Mouse (Mus musculus) lung, postnatal 0 days (tissue): ENCODE results near the gene Dcaf12l1. TPM values are rescaled to one million over a fixed set of nuclear protein-coding genes. Genes with fewer than 3 reads are reported as not detected.
"Not testable (repeated sequence)": the region's sequence is repeated elsewhere in the genome, so short reads cannot be mapped to it uniquely, and the experiment has no call there.

Source experiments
- ATAC-seq: fragments of 200-750 bp; cut with Nextera tagmentation; 2 replicates; pipeline ENCODE4 v1.8.0; 2017; ENCODE audit warnings: moderate library complexity
- DNase-seq: peaks from one replicate; pipeline ENCODE4 v3.0.0-alpha.2; 2016; ENCODE audit warnings: low spot score
- H3K27ac ChIP-seq: fragments of 300-500 bp; sonication (generic); 2 replicates; pipeline ENCODE4 v1.5.1; 2014; ENCODE audit warnings: antibody characterized with exemption, mild to moderate bottlenecking, low read length, mixed read lengths
- H3K27me3 ChIP-seq: fragments of 300-500 bp; sonication (generic); replicated peaks from 2 replicates; pipeline ENCODE4 v1.6.1; 2014; ENCODE audit warnings: low read length, mixed read lengths; ENCODE audit not compliant: insufficient read depth
- H3K36me3 ChIP-seq: fragments of 300-500 bp; sonication (generic); 2 replicates; pipeline ENCODE4 v1.6.1; 2014; ENCODE audit warnings: low read length, mixed read lengths; ENCODE audit not compliant: insufficient read depth
- H3K4me1 ChIP-seq: fragments of 300-500 bp; sonication (generic); 2 replicates; pipeline ENCODE4 v1.6.1; 2014; ENCODE audit warnings: antibody characterized with exemption, low read depth, low read length, mixed read lengths; ENCODE audit not compliant: insufficient read depth
- H3K4me2 ChIP-seq: fragments of 300-500 bp; sonication (generic); replicated peaks from 2 replicates; pipeline ENCODE4 v1.6.1; 2014; ENCODE audit warnings: low read depth, mild to moderate bottlenecking, low read length, moderate library complexity, mixed read lengths
- H3K4me3 ChIP-seq: fragments of 300-500 bp; sonication (generic); 2 replicates; pipeline ENCODE4 v1.5.1; 2014; ENCODE audit warnings: low read depth, low read length
- H3K9ac ChIP-seq: fragments of 300-500 bp; sonication (generic); replicated peaks from 2 replicates; pipeline ENCODE4 v1.6.1; 2014; ENCODE audit warnings: low read depth, mild to moderate bottlenecking
- H3K9me3 ChIP-seq: fragments of 300-500 bp; sonication (generic); 2 replicates; pipeline ENCODE4 v1.6.1; 2016; ENCODE audit warnings: low read length, mixed read lengths
- CTCF ChIP-seq: IDR thresholded peaks from 2 replicates; pipeline ENCODE4 v1.5.1; 2016; ENCODE audit warnings: antibody characterized with exemption, mild to moderate bottlenecking
- EP300 ChIP-seq: IDR thresholded peaks from 2 replicates; pipeline ENCODE4 v1.6.1; 2016; ENCODE audit warnings: antibody characterized with exemption, mild to moderate bottlenecking, control low read depth
- WGBS: fragments of 180-500 bp; shearing (Covaris S2); extraction: QIAGEN DNeasy Blood & Tissue Kit; methylation state at CpG from one replicate; pipeline ENCODE4 v1.1.7; 2014; 5-methylcytosine and 5-hydroxymethylcytosine counted together
- polyA plus RNA-seq: library from polyadenylated mRNA; unstranded; fragments of >200 nt; fragmentation: Nextera tagmentation; extraction: Ambion mirVana; gene quantifications from 2 replicates; pipeline ENCODE4 v1.2.1, GENCODE M21; 2015

The Dcaf12l1 gene
- polyA plus RNA-seq, result 1.4 and 1.5 TPM in 2 replicates

DNA sequence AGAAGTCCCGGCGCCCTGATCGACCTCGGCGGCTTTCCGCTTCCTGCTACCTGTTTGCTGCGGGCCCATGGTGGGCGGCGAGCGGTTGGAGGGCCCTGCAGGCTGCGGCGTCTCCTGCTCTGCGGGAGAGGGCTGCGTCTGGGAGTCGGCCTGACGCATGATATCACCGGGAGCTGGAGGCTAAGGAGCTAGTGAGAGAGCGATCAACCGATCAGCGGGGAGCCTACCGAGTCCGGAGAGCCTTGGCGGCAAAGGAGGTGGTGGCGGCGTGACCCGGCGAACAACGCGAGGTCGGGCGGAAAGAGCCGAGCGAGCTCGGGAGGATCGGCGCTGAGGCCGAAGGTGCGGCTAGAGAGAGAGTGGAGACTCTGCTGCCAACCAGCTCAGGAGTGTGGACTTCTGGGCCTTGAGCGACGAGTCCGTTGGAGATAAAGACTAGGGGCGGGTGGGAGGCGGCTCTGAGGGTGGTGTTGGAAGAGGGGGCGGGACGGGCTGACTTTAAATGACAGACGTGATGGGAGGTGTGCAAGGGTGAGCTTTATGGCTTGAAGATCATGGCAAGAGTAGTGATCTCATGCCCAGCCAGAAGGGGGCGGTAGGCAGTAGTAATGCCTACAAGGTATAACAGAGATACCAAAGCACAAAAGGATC is at the start of gene Dcaf12l1:
Dcaf12l1 (minus strand) TSS at position 437 of the 651 bp plus-strand sequence.
- H3K9ac ChIP-seq, result no peak within 1 kb of the TSS
- ATAC-seq (peak; percentile 83), DNase-seq (peak; percentile 31)
- peak within 1 kb of the TSS; percentile 60 for H3K4me2 ChIP-seq
- H3K27ac ChIP-seq, result no peak within 1 kb of the TSS
- TF ChIP-seq EP300, result no peak
- TF ChIP-seq CTCF, result peak; percentile 45
- no peaks in the 10 kb centered on the region for H3K9me3 ChIP-seq
- 19% methylated on average over 44 of the region's 47 CpGs for WGBS
- no peaks in the 10 kb centered on the region for H3K36me3 ChIP-seq
- no peaks in the 10 kb centered on the region for H3K27me3 ChIP-seq
- H3K4me1 ChIP-seq, result no peaks in the 10 kb centered on the region
- peak within 1 kb of the TSS; percentile 28 for H3K4me3 ChIP-seq

DNA sequence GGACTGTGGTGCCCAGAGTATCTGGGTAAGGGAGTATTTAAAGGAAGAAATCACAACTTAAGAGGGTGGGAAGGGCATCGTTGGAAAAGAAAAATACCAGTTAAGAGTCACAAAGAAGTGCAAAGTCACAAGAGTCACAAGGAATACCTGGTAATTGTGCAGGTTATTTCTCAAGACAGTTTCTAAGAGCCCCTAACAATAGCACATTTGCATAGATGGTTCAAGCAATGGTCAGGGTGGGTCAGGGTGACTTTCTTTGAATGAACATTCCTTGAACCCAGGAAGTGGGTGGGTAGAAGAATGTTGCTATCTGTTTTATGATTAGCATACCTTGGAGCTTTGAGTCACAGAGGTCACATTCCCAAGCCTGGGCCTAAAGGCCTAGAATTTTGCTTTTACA is 19.4 kb upstream of the Dcaf12l1 start:
- H3K27ac ChIP-seq, ATAC-seq, H3K27me3 ChIP-seq, H3K36me3 ChIP-seq, H3K4me1 ChIP-seq, H3K4me3 ChIP-seq, H3K9ac ChIP-seq, H3K9me3 ChIP-seq, H3K4me2 ChIP-seq, DNase-seq: not testable (repeated sequence)
- 64% methylated on average over 1 of the region's 1 CpGs for WGBS

DNA sequence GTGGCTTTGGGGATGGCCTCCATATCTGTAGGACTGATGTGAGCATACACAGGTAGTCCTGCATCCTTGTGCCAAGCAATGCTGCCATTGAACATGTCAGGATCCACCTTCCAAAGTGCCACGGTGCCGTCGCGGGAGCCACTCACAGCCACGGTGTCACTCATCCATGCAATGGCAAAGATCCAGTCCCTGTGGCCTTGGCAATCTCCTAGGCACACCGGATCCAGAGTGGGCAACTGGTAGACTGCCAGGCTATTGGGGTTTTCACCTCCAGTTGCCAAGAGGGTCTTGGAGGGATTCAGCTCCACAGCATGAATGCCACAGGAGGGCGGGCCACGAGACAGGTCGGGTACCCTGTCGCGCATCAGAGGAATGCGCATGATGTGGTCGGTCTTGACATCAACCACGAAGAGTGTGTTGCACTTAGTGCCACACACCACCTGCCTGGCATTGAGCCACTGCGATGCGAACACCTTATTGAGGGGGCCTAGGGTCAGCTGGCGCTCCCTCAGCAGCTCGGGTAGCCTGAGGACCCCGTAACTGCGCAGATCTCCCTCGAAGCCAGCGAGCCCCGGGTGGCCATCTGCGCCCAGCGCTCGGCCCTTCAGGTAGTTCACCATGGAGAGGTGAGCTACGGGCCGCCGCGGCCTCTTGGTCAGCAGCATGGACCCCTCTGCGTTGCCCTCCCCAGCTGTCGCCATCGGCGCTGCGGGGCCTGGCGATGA is 799 bp downstream of the Dcaf12l1 start:
- Histone ChIP-seq H3K4me3 (peak overlapping the region; percentile 28), H3K27me3 (no peaks in the 10 kb centered on the region), H3K4me1 (no peaks in the 10 kb centered on the region), H3K27ac (no peak overlapping the region), H3K9ac (no peak overlapping the region), H3K9me3 (no peaks in the 10 kb centered on the region), H3K36me3 (no peaks in the 10 kb centered on the region), H3K4me2 (peak overlapping the region; percentile 60)
- 0 out of 2 replicates have a peak, but pooled peaks have one; percentile 12 for ATAC-seq
- TF ChIP-seq EP300 (no peak), CTCF (no peak)
- WGBS, result 25% methylated on average over 35 of the region's 36 CpGs
- no peak for DNase-seq
